Mouse (Mus musculus) lung, postnatal 4 days (tissue): ENCODE data around the gene Rpl31.

ENCODE experiments used
- DNase-seq, 2 experiments: peaks; one replicate each; pipeline ENCODE4 v3.0.0; 2021

The Rpl31 gene

GRCm38 (mm10) chr1:39407108-39407507, 39.5 kb downstream of the Rpl31 start:
- DNase-seq: no peak

GRCm38 (mm10) chr1:39408123-39408522, 40.5 kb downstream of the Rpl31 start:
- no peak for DNase-seq

- DNase-seq: no peak
These were observed 41.0 kb downstream of the Rpl31 start for GRCm38 (mm10) chr1:39408668-39409067.

GRCm38 (mm10) chr1:39410085-39410821, 42.6 kb downstream of the Rpl31 start:
- peak; percentile 38 to 52 for DNase-seq

- peak; percentile 81 to 87 for DNase-seq
These were observed 50.2 kb downstream of the Rpl31 start for GRCm38 (mm10) chr1:39417817-39418216.

- DNase-seq: no peak
These were observed 51.2 kb downstream of the Rpl31 start for GRCm38 (mm10) chr1:39418852-39419251.

GRCm38 (mm10) chr1:39420987-39421386, 53.3 kb downstream of the Rpl31 start:
- no peak for DNase-seq
